Mouse (Mus musculus) forelimb bud, embryonic 11.5 days (tissue): ENCODE measurements around the gene Trim45.

Experiments
- DNase-seq: peaks from one replicate; pipeline ENCODE4 v3.0.0-alpha.2; 2012; ENCODE audit warnings: low read depth, low spot score

Trim45 gene

DNA sequence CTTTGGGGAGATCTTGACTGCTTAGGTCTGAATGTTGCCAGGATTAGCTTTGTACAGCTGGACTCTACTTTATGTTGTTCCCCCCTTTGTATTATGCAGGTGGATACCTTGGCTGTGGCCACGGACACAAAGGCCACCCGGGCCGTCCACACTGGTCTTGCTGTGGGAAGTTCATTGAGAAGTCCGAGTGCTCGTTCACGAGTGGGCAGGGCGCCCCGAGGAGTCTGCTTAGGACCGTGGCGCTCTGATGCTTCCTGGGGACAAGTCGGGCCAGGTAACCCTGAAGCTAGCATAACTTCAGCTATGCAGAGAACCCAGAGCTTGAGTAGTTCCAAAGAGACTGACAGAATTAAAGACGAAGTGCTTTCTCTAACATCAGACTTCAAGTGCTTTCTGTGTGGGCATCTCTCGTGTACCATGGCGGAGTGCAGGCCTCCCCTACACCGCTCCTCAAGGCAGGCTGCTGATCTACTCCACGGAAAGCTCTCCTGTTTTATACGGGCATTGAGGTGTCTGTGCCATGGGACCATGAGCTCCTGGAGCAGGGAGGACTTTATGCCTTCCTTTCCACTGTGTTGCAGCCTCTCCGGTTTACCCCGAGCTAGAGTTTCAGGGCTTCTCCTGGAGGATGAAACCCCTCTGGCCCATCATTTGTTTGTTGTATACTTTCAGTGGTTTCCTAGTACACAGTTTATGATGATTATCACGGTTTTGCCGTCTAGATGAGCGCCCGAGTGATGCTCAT lies 9.5 kb downstream of the Trim45 start:
- no peak for DNase-seq

DNA sequence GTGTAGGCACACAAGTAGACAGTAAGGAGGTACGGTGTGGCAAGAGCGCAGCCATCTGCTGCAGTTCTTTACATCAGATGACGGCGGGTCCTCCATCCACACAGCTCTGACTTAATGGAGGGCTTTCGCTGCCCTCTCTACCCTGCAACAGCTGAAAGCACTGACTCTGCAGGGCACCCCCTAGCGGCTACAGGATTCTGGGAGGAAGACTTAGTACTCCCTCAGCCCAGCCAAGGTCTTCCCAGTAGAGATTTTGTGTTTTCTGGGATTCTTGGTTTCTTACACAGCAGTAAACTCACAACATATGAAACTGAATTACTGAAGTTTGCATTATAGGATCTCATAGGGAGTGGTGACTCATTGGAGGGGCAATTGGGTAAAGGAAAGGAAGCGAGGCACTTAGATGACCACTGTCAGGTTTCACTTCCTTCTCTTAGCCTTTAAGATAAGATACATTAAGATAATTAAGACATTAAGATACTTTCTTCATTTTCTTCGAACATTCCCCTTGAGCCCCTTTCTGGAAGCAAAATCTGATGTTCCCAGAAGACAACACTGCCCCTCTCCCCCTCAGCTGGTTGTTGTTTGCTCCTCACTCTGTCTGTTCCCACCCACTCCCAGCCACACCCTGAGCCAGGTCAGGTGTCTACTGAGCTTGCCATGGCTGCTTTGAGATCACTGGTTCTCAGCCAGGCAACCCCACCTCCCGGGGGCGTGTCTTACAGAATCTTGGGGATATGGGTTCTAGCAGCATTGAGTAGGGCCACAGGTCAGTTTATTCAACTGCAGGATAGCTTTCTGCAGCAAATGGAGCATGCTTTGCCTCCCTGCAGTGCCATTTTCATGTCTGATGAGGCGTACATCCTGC lies 10.3 kb downstream of the Trim45 start:
- DNase-seq = no peak

DNA sequence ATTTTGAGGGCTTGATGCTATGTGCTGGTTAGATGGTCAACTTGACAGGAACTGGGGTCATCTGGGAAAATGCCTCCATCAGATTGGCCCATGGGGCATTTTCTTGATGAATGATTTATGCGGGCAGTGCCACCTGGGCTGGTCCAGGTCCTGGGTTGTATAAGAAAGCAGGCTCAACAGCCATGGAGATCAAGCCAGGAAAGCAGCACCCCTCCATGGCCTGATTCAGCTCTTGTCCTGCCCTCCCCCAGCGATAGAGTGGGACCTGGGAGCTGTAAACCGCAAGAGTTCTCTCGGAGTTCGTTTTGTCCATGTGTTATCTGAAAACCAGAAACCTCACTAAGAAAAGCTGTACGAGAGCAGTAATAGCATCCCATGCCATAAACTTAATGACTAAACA lies 13.5 kb downstream of the Trim45 start:
- DNase-seq = no peak

DNA sequence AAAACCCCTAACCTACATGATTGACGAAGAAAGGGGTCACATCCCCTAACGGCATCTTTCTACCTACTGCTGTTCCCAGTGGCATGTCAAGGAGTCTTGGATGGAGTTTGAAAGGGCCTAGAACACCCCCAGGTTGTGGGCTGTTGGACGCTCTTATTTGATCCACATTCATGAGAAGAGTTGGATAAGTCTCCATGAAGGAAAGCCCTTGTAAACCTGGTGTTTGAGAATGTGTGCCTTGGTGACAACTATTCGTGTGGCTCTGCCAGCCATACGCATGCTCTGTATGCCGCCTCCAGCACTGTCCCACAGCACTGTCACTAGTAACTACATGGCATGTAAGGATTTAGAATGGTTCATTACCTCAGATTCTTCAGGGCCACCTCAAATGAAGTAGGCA lies 14.2 kb downstream of the Trim45 start:
- DNase-seq = no peak

DNA sequence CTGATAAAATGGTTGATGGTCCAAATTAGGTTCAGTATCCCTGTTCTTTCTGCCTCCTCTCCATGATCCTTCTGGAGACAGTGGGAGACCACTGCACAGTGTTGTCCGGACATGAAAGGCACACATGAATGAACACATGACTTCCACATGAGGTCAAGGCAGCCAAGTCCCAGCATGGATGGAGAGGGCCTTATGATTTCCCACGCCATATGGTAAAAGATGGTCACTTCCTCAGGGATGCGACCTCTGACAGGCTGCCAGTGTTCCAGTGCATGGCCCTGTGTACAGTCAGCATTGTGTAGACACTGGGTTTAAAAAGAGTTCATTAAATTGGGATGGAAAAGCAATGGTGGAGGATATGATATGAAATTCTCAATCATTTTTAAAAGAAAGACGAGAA lies 16.2 kb downstream of the Trim45 start:
- DNase-seq = no peak

DNA sequence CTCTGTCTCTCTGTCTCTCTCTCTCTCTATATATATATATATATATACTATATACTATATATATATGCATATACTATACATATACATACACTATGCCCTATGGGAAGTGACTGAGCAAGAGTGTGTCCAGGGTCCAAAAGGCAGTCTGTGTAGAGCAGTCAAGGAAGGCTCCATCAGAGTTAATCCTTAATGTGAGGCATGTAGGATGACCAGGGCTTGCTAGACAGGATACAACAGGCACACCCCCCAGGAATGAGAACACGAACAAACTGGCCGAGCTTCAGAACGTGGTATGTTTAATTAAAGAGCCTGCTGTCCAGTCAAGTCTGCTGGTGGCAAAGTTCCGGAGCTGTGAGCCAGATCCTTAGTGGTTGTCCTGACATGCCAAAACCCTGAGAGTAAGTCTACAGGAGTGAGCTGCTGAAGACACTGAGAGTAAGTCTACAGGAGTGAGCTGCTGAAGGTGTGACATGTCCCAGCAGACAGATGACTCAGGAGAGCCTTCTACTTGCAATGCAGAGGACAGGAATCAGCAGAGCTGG lies 18.6 kb downstream of the Trim45 start:
- no peak for DNase-seq

DNA sequence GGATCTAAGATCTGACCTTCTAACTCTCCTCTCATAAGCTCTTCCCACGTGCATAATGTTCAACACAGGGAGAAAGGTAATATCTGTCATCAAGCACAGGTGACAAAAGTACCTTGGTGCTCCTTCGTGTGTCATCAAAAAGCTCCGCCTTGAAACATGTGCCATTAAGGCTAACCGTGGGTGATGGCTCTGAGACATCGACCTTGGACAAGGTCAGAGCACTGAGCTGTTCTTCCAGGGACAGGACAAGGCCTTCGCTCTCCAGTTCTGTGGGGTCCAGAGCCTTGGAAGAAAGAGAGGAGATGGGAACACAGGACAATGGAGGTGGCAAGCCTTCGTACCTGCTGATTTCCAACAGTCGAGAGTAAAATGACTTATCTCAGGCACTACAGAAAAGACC lies 25.3 kb downstream of the Trim45 start:
- DNase-seq = no peak

DNA sequence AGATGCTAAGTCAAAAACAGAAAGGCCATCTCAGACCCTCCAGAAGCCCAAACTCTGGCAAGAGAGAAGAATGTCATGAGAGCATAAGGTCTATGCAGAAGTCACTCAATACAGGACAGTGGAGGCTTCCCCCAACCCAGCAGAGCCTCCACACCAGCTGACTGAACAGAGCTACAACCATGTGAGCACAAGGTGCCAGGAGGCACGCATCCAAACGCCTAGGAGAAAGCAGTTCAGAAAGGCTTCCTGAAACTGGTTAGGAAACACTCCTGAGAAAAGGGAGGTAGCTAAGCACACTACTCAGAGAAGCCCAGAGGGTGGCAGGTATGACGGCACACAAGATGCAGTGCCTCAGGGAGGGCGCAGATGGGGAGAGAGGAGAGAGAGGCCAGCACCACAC lies 29.5 kb downstream of the Trim45 start:
- no peak for DNase-seq

DNA sequence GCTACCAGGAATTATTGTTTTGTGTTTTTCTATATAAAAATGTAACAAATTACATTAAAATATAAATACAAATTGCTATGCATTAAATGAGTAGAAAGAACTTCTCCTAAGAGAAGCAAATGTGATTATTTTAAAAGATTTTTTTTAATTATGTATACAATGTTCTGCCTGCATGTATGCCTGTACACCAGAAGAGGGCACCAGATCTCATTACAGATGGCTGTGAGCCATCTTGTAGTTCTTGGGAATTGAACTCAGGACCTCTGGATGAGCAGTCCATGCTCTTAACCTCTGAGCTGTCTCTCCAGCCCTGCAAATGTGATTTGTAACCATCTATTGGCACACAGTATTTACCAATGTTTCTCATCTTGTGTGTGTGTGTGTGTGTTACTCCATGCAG lies 32.6 kb downstream of the Trim45 start:
- no peak for DNase-seq

DNA sequence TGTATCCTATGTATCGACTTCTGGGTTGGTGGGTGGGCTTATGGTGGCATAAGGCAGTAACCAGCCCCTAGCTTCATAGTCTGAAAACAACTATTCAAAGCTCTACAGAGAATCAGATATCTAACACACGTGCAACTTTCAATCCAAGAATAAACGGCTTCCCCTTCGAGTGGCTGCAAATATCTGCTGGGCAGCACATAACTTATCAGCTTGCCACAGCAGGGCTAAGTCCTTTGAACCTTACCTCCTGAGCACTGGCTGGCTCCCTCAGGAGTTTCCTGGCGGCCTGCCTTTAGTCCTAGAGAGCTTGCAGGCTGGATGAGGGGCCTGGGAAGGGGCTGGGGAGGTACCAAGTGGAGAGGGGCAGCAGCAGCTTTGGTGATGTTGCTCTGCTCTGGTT lies 39.0 kb downstream of the Trim45 start:
- DNase-seq = no peak

DNA sequence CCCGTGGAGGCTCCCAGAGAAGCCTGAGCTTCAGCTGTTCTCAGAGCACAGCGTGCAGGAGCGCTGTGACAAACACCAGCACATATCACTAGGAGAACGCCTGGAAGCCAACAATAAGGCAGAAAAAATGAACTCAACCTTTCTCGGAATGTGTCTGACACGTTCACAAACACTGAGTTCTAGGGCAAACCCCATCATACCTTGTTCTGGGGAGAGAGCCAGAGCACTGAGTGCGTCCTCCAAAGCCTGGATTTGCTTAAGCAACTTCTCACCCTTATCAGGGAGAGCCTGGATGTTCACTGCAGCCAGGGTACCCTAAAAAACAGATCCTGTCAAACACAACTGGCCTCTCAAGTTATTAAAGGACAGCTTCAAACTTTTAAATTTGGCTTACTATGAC lies 39.5 kb downstream of the Trim45 start:
- DNase-seq = no peak

DNA sequence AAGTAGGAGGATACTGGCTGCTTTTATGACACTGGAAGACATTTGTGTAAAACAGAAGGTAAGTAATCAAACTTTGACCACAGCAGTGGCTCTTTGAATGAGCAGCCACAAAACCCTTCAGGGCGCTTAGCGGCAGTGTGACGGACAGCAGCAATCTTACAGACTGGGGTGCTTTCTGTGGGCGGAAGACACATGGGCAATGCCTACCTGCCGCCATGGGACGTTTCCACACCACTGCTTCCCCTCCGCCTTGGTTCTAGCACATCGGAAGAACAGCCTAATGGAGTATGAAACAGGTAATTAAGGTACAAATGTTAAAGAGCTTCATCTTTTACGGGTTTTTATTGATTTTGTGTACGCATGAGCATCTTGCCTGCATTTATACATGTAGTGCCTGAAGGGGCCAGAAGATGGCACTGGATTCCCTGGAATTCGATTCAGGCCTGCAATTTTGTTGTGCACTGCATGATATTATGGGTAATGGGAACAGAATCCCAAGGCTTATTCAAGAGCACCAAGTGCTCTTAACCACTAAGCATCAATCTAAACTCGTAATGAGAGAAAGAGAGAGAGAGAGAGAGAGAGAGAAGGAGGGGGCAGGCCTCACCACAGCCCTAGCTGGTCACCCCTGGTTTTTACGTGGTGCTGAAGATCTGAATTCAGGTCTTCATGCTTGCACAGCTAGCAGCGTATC lies 42.0 kb downstream of the Trim45 start:
- DNase-seq = peak; percentile 46

DNA sequence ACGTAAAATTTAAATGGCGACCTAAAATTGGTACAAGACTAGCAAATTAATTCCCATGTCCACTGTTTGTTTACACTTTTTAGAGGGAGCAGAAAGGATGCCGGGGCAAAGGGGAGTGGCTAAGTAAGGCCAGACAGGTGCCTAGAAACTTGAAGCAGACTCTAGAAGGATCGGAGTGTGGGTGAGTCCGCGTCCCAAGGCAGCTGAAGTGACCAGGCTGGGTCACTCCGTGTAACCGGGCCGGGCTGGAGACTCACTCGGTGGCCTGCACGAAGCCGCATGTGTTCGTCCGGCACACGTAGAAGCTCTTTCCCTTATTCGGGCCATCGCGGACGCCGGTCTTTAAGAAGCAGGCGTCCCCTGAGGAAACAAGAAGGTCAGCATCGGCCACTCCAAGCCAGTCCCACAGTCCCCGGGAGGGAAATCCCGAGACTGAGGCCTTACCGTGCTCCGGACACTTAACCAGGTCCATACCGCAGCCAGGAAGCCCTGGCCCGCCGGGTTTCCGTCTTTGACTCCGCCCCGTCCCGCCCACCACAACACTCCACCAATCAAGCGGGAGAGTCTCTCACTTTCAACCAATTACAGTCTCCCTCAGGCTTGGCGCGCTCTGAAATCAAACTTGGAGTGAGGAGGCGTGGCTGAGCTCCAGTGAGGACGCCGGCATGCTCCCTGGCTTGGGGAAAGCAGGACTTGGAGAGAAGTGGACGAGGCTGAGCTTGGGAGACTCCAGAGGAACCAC lies 47.3 kb downstream of the Trim45 start, which contains the start of gene Ttf2:
TSS of gene Ttf2 (minus strand) at position 488 of the 742 bp plus-strand sequence.
- DNase-seq = peak; percentile 96

DNA sequence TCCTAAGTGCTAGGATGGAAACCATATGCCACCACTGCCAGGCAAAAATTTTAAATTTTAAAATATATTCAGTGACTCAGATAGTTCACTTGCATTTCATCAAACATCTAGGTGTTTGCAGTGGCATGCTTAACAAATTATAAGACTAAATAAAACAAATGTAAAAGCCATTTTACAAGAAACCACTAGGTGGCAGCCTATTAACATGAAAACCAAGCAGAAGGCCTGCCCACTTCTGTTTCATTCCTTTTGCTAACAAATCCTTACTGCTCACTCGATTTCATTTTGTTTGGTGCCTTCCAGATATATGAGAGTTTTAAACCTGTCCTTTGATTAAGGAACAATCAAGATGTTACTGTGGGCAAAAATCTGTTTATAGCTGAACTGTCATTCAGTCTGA lies 51.9 kb downstream of the Trim45 start:
- DNase-seq = peak; percentile 62

DNA sequence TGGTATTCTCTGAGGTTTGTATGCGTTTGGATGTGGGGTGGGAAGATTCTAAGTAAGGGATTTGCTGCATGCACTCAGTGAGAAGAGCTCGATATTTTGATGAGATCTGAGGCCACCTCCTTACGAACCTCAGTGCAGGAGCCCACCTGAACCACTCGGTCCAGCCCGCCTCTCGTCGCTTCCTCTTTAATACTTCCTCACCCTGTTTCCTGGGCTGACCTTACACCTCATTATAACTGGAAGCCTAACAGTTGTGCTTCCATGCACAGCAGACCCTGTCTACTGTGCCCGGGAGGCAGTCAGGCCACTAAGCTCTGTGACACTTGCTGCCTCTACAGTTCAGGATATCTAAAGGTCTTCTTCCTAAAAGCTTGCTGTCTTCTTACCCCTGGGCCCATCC lies 57.3 kb downstream of the Trim45 start:
- no peak for DNase-seq
